Mouse (Mus musculus) bone marrow, adult 2 months (tissue): Measurements from ENCODE around the gene Auts2.

Experiments
- CTCF ChIP-seq: fragments of 200-500 bp; IDR thresholded peaks from 2 replicates; pipeline ENCODE4 v1.5.1; 2011; ENCODE audit warnings: low read length, control low read depth; ENCODE audit not compliant: control insufficient read depth, insufficient read depth
- POLR2A ChIP-seq: fragments of 200-500 bp; IDR thresholded peaks from 2 replicates; pipeline ENCODE4 v1.6.1; 2011; ENCODE audit warnings: low read depth, mild to moderate bottlenecking, control low read depth, low read length, borderline replicate concordance; ENCODE audit not compliant: control insufficient read depth

DNA sequence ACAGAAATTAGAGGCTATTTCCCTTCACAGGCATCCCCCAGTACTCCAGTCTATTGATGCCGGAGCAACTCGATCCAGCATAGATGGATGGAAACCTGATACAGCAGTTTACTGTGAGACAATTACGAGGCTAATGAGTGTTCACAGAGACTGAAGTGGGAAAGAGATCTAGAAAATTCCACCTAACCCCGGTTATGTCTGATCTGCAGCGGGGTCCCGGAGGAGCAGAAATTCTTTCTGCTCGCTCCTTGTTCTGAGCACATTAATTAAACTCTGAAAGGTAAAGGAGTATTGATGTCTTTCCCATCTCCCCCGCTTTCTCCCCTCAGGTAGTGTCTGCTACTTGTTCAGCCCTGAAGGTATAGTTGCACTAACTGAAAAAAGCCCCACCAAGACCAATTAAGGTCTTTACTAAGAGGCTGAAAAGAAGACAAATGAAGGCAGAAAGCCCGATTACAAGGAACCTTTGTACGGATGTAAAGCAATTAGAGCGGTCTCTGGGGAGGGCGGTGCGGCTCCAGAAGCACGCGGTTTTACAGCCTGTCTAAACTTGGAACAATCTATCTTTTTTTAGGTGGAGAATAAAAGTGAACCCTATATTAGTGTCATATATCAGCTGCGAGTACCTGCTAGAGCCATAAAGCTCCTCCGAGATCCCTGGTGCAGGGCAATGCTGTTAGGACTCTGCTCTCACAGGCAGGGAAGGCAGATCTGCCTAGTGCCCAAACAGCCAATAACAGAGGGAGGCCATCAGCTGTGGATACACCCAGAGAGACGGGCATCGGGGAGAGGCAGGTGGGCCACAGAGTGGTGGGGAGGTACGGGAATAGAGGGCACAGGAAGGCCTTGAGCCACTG lies 691.3 kb downstream of the Auts2 start:
- no peak for TF ChIP-seq CTCF
- no peak for TF ChIP-seq POLR2A
